Mouse (Mus musculus) E14TG2a.4 (cell line): ENCODE measurements around the gene Arhgap8.

Experiments
- H3K27me3 ChIP-seq: 2 replicates; pipeline ENCODE4 v1.6.1; 2014; ENCODE audit warnings: low read length, control low read depth; ENCODE audit not compliant: insufficient read depth
- H3K36me3 ChIP-seq: 2 replicates; pipeline ENCODE4 v1.6.1; 2014; ENCODE audit warnings: low read length, control low read depth; ENCODE audit not compliant: insufficient read depth
- H3K4me1 ChIP-seq: replicated peaks from 2 replicates; pipeline ENCODE4 v1.6.1; 2014; ENCODE audit warnings: low read depth, low read length, control low read depth
- H3K4me3 ChIP-seq: replicated peaks from 2 replicates; pipeline ENCODE4 v1.5.1; 2014; ENCODE audit warnings: mild to moderate bottlenecking, low read length
- H3K9me3 ChIP-seq: 2 replicates; pipeline ENCODE4 v1.6.1; 2014; ENCODE audit warnings: low read length, control low read depth
- CTCF ChIP-seq: conservative IDR thresholded peaks from 2 replicates; pipeline ENCODE4 v1.5.1; 2014; ENCODE audit warnings: low read length
- NANOG ChIP-seq: IDR thresholded peaks from 2 replicates; pipeline ENCODE4 v1.6.1; 2014; ENCODE audit warnings: borderline replicate concordance, low read length, mixed read lengths
- POU5F1 ChIP-seq: IDR thresholded peaks from 2 replicates; pipeline ENCODE4 v1.6.1; 2014; ENCODE audit warnings: low read length, borderline replicate concordance

Gene Arhgap8

DNA sequence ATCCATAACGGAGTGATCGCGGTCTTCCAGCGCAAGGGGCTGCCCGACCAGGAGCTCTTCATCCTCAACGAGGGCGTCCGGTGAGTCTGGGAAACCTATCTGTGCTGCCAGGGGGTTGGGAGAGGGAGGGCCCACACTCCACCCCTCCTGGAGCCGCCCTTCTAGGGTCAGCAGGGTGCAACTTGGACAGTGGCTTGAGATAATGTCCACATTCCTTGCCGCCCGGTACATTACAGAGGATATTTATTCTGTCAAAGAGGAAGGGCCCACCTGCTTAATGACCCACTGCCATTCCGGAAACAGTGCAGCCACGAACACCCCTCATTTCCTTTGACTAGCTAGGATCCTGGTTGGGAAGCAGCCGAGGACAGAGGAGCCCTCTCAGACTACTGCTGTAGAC is 31.9 kb upstream of the Arhgap8 start:
- no peak for TF ChIP-seq NANOG
- TF ChIP-seq POU5F1 = no peak
- no peak for TF ChIP-seq CTCF
- Histone ChIP-seq H3K27me3 (no peaks in the 10 kb centered on the region), H3K36me3 (peaks cover 72% of the 10 kb centered on the region), H3K4me1 (peaks cover 56% of the 10 kb centered on the region), H3K9me3 (peaks cover 7% of the 10 kb centered on the region; the same call in 1 of the 2 replicates), H3K4me3 (no peak overlapping the region)

DNA sequence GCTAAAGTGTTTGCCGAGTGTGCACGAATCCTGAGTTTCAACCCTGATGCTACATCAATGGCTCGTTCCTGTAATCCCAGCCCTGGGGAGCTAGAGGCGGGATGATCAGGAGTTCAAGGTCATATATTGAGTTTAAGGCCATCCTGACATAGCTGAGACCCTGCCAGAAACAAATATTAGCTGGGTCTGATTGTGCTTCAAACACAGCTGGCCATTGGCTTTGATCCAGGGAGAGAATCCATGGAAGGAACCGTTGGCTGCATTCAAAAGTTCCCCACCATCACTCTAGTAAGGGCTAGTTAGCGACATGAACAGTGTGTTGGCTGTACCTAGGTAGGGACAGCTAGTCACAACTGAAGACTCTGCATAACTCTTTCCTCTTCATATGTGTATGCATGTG is 30.5 kb upstream of the Arhgap8 start:
- Histone ChIP-seq H3K9me3 (peaks cover 7% of the 10 kb centered on the region; the same call in 1 of the 2 replicates), H3K4me3 (no peak overlapping the region), H3K36me3 (peaks cover 81% of the 10 kb centered on the region), H3K4me1 (peaks cover 53% of the 10 kb centered on the region), H3K27me3 (no peaks in the 10 kb centered on the region)
- TF ChIP-seq CTCF (no peak), NANOG (no peak), POU5F1 (no peak)

GRCm38 (mm10) chr15:84691513-84691912 is 28.3 kb upstream of the Arhgap8 start:
- Histone ChIP-seq H3K9me3 (peaks cover 7% of the 10 kb centered on the region; the same call in 1 of the 2 replicates), H3K4me3 (no peak overlapping the region), H3K4me1 (peaks cover 35% of the 10 kb centered on the region), H3K36me3 (peaks cover 93% of the 10 kb centered on the region), H3K27me3 (no peaks in the 10 kb centered on the region)
- TF ChIP-seq NANOG (no peak), CTCF (no peak)

DNA sequence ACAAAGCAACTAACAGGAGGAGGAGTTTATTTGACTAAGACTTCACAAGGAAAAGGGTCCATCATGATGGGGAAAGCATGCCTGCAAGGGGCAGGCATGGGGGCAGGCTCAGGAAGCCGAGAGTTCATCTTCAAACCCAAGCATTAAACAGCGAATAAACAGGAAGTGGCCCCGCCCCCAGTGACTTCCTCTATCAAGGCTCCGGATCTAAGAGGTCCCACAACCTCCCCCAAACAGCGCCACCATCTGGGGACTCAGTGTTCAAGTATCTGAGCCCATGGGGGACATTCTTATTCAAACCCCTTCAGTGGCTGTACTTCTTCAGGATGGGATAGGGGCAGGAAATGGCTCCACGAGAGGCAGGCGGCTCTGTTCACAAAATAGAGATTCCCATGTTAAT is 27.2 kb upstream of the Arhgap8 start:
- Histone ChIP-seq H3K4me3 (no peak overlapping the region), H3K4me1 (peaks cover 29% of the 10 kb centered on the region), H3K36me3 (peaks cover 100% of the 10 kb centered on the region), H3K27me3 (no peaks in the 10 kb centered on the region), H3K9me3 (peaks cover 7% of the 10 kb centered on the region; the same call in 1 of the 2 replicates)
- TF ChIP-seq CTCF (peak; percentile 22), NANOG (no peak)

GRCm38 (mm10) chr15:84696021-84696420 is 23.8 kb upstream of the Arhgap8 start:
- Histone ChIP-seq H3K27me3 (no peaks in the 10 kb centered on the region), H3K4me1 (peaks cover 44% of the 10 kb centered on the region), H3K36me3 (peaks cover 99% of the 10 kb centered on the region), H3K9me3 (peaks cover 7% of the 10 kb centered on the region; the same call in 1 of the 2 replicates), H3K4me3 (no peak overlapping the region)
- TF ChIP-seq POU5F1 (no peak), NANOG (no peak), CTCF (no peak)

- Histone ChIP-seq H3K4me1 (peaks cover 56% of the 10 kb centered on the region), H3K9me3 (peaks cover 3% of the 10 kb centered on the region; the same call in 1 of the 2 replicates)
- TF ChIP-seq CTCF = no peak
- no peak for TF ChIP-seq POU5F1
- no peak for TF ChIP-seq NANOG
These were observed 22.2 kb upstream of the Arhgap8 start for GRCm38 (mm10) chr15:84697611-84698011.

GRCm38 (mm10) chr15:84698189-84698588 is 21.7 kb upstream of the Arhgap8 start:
- no peaks in the 10 kb centered on the region for H3K27me3 ChIP-seq
- peaks cover 56% of the 10 kb centered on the region for H3K4me1 ChIP-seq
- peaks cover 98% of the 10 kb centered on the region for H3K36me3 ChIP-seq
- no peak overlapping the region for H3K4me3 ChIP-seq
- H3K9me3 ChIP-seq = no peaks in the 10 kb centered on the region
- TF ChIP-seq POU5F1 (no peak), NANOG (no peak), CTCF (no peak)

More at GRCm38 (mm10) chr15:84697611-84698011, 22.2 kb upstream of the Arhgap8 start:
- Histone ChIP-seq H3K27me3 (no peaks in the 10 kb centered on the region), H3K4me3 (no peak overlapping the region; the same call in 1 of the 2 replicates), H3K36me3 (peaks cover 99% of the 10 kb centered on the region)

DNA sequence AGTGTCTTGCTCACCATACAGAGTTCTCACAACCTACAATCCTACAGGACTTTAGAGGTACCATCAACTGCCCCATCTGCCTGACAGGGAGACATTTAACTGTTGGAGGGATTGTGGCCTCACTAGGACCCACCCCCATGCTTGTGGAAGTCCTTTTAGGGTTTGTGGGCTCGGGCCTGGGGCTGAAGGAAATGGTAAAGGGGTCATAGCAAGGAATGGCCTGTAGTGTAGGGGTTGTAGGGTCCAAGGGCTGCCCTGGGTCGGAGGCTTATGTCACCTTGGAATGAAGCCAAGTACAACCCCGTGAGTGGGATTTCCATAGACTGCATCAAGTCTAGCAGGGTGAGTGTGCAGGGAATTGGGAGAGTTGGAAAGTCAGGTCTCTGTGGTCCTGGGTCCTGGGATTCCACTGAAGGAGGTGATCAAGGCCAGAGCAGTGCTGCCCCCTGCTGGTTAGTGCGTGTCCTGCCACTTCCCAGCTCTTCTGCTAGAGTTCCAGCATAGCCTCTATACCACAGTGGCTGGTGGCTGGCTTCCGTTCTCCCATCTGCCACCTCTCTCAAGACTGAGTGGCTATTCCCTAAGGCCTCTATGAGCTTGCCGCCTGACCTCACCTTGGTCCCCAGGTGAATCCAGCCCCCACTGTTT is 19.6 kb upstream of the Arhgap8 start:
- Histone ChIP-seq H3K27me3 (no peaks in the 10 kb centered on the region), H3K4me3 (no peak overlapping the region), H3K36me3 (peaks cover 88% of the 10 kb centered on the region), H3K9me3 (no peaks in the 10 kb centered on the region), H3K4me1 (peaks cover 66% of the 10 kb centered on the region)
- TF ChIP-seq CTCF (peak; percentile 95), POU5F1 (no peak)

- H3K4me3 ChIP-seq = no peak overlapping the region
- H3K27me3 ChIP-seq = no peaks in the 10 kb centered on the region
- peaks cover 79% of the 10 kb centered on the region for H3K4me1 ChIP-seq
- H3K9me3 ChIP-seq = no peaks in the 10 kb centered on the region
- peaks cover 71% of the 10 kb centered on the region for H3K36me3 ChIP-seq
- TF ChIP-seq CTCF (peak; percentile 99), POU5F1 (no peak)
These were observed 17.9 kb upstream of the Arhgap8 start for GRCm38 (mm10) chr15:84701947-84702346.
